Mouse (Mus musculus) stomach, postnatal 0 days (tissue): ENCODE measurements around the gene Depp1.
A peak's percentile ranks its signal among the peaks of the same experiment; 100 is the strongest.

Experiments
- CTCF ChIP-seq: IDR thresholded peaks from 2 replicates; pipeline ENCODE4 v1.5.1; 2016; ENCODE audit warnings: antibody characterized with exemption, low read depth, mild to moderate bottlenecking, moderate library complexity
- EP300 ChIP-seq: optimal IDR thresholded peaks from 2 replicates; pipeline ENCODE3; 2016; ENCODE audit warnings: antibody characterized with exemption

- TF ChIP-seq CTCF = peak; percentile 41; the same call in 1 of the 2 replicates
- no peak for TF ChIP-seq EP300
These were observed 43.2 kb upstream of the Depp1 start for GRCm38 (mm10) chr6:116607230-116607629.
